Mouse (Mus musculus) kidney, embryonic 15.5 days (tissue): ENCODE results near the gene Evc2. TPM values are rescaled to one million over a fixed set of nuclear protein-coding genes. Genes with fewer than 3 reads are reported as not detected.

Experiments used
- ATAC-seq: fragments of 200-750 bp; cut with Nextera tagmentation; replicated peaks from 2 replicates; pipeline ENCODE4 v1.8.0; 2017; ENCODE audit warnings: moderate TSS enrichment; ENCODE audit not compliant: low FRiP score
- H3K27ac ChIP-seq: fragments of 300-500 bp; sonication (generic); 2 replicates; pipeline ENCODE4 v1.5.1; 2015; ENCODE audit warnings: mild to moderate bottlenecking, inconsistent platforms
- H3K27me3 ChIP-seq: fragments of 300-500 bp; sonication (generic); 2 replicates; pipeline ENCODE4 v1.6.1; 2015; ENCODE audit warnings: inconsistent platforms
- H3K36me3 ChIP-seq: fragments of 300-500 bp; sonication (generic); 2 replicates; pipeline ENCODE4 v1.6.1; 2015; ENCODE audit warnings: inconsistent platforms
- H3K4me1 ChIP-seq: fragments of 300-500 bp; sonication (generic); 2 replicates; pipeline ENCODE4 v1.6.1; 2015; ENCODE audit warnings: inconsistent platforms
- H3K4me2 ChIP-seq: fragments of 300-500 bp; sonication (generic); 2 replicates; pipeline ENCODE4 v1.6.1; 2015; ENCODE audit warnings: moderate library complexity, mild to moderate bottlenecking, inconsistent platforms
- H3K4me3 ChIP-seq: fragments of 300-500 bp; sonication (generic); replicated peaks from 2 replicates; pipeline ENCODE4 v1.5.1; 2015; ENCODE audit warnings: mild to moderate bottlenecking, inconsistent platforms
- H3K9ac ChIP-seq: fragments of 300-500 bp; sonication (generic); 2 replicates; pipeline ENCODE4 v1.6.1; 2015; ENCODE audit warnings: mild to moderate bottlenecking, inconsistent platforms
- H3K9me3 ChIP-seq: fragments of 300-500 bp; sonication (generic); replicated peaks from 2 replicates; pipeline ENCODE4 v1.6.1; 2016; ENCODE audit warnings: inconsistent platforms
- WGBS: fragments of 180-500 bp; shearing (Covaris S2); methylation state at CpG from one replicate; pipeline ENCODE4 v1.1.7; 2015; ENCODE audit warnings: mixed read lengths; 5-methylcytosine and 5-hydroxymethylcytosine counted together
- polyA plus RNA-seq: library from polyadenylated mRNA; unstranded; fragments of >200 nt; fragmentation: Nextera tagmentation; extraction: Ambion mirVana; gene quantifications from 2 replicates; pipeline ENCODE4 v1.2.1, GENCODE M21; 2015

The Evc2 gene
- polyA plus RNA-seq, 1 experiment from 2014 or later, result 22.8 TPM

GRCm38 (mm10) chr5:37331133-37331505, 7.2 kb upstream of the Evc2 start:
- peak; percentile 91 for ATAC-seq

GRCm38 (mm10) chr5:37332066-37332465, 6.2 kb upstream of the Evc2 start:
- Histone ChIP-seq H3K27me3 (no peaks in the 10 kb centered on the region), H3K4me3 (no peak overlapping the region), H3K9ac (no peak overlapping the region), H3K4me2 (no peak overlapping the region), H3K27ac (peak overlapping the region; percentile 70), H3K4me1 (peaks cover 25% of the 10 kb centered on the region), H3K36me3 (peaks cover 35% of the 10 kb centered on the region), H3K9me3 (no peaks in the 10 kb centered on the region)
- WGBS, result 78% methylated on average over 4 of the region's 4 CpGs
- ATAC-seq, result no peak

More at GRCm38 (mm10) chr5:37331133-37331505, 7.2 kb upstream of the Evc2 start:
- Histone ChIP-seq H3K27ac (peak overlapping the region; percentile 73), H3K27me3 (no peaks in the 10 kb centered on the region), H3K4me2 (no peak overlapping the region), H3K9ac (no peak overlapping the region), H3K4me1 (peaks cover 18% of the 10 kb centered on the region), H3K4me3 (no peak overlapping the region), H3K36me3 (peaks cover 44% of the 10 kb centered on the region), H3K9me3 (no peaks in the 10 kb centered on the region)
- 60% methylated on average over 2 of the region's 2 CpGs for WGBS

DNA sequence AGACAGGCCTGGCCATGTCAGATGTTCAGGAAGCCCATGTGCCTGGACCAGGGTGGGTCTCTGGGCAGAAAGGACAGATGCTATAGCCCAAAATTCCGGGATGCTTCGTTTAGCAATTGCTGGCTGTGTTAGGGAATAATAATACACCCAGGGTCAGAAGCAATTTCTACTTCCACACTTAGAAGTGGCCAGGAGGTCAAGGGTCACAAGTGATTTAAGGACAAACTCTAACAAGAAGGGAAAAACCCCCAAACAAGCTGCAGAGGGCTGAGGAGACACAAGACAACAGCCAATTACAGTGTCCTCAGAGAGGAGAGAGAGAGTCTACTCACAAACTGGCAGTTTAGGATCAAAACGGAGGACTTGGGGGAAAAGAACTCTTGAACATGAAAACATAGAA, 3.2 kb upstream of the Evc2 start:
- no peaks in the 10 kb centered on the region for H3K27me3 ChIP-seq
- peaks cover 17% of the 10 kb centered on the region; the same call in 1 of the 2 replicates for H3K36me3 ChIP-seq
- ATAC-seq, result no peak
- WGBS, result 58% methylated on average over 3 of the region's 3 CpGs
- H3K4me3 ChIP-seq, result no peak overlapping the region
- 0 out of 2 replicates have a peak overlapping the region, but pooled peaks have one; percentile 91 for H3K4me2 ChIP-seq
- peaks cover 50% of the 10 kb centered on the region for H3K4me1 ChIP-seq
- H3K9ac ChIP-seq, result no peak overlapping the region
- H3K9me3 ChIP-seq, result no peaks in the 10 kb centered on the region
- no peak overlapping the region for H3K27ac ChIP-seq

DNA sequence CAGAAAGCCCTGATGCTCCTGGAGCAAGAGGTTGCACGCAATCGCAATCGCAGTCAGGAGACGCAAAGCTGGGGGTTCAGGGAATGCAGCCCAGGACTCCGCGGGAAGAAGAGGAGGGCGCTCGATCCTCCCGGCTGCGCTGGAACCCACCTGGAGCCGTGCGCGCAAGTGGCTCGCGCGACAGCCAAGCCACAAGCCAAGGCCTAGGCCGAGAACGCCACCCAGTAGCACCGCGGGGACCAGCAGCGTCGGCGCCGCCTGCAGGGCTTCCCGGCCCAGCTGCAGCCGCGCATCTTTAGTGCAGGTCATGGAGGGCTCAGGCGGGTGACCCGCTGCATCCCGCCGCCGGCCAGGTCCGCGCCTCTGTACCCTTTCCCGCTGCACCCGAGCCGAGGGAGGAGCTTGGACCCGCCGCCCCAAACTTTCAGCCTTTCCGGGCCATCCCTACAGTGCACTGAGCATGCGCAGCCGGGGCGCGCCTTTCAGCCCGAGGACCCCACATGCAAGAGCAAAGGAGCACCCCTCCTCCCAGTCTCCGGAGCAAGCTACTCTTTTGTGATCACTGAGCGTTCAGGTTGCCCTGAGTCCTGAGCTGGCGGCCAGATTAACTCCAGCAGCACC, 1.7 kb upstream of the Evc2 start, which contains the start of gene Evc:
Evc (minus strand) TSS at position 410 of the 621 bp plus-strand sequence.
- no peaks in the 10 kb centered on the region for H3K27me3 ChIP-seq
- no peaks in the 10 kb centered on the region for H3K9me3 ChIP-seq
- under 1% methylated on average over 47 of the region's 48 CpGs for WGBS
- peaks cover 47% of the 10 kb centered on the region for H3K4me1 ChIP-seq
- peak within 1 kb of the TSS; percentile 78 for H3K27ac ChIP-seq
- H3K36me3 ChIP-seq, result peaks cover 22% of the 10 kb centered on the region; the same call in 1 of the 2 replicates
- ATAC-seq, result peak; percentile 49
- peak within 1 kb of the TSS; percentile 91 for H3K4me2 ChIP-seq
- H3K4me3 ChIP-seq, result peak within 1 kb of the TSS; percentile 64
- H3K9ac ChIP-seq, result peak within 1 kb of the TSS; percentile 75

DNA sequence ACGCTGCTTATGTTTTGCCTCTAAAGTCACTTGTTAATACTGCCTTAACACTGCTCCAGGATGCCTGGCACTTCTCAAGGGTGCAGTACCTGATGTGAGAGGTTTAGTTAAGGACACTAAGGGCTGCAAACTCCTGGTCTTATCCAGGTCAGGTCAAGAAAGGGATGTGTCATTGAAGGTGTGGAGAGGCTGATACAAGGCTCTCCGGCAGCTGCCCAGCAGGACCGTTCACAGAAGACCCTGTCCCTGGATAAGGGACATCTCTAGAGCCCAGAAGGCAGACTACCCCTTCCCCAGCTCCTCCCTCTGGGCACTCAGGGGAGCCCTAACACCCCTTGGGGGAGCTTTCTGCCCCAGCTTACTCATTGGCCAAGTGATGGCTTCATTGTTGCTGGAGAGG, 603 bp upstream of the Evc2 start:
- peak; percentile 1; the same call in 1 of the 2 replicates for ATAC-seq
- H3K9ac ChIP-seq, result peak overlapping the region; percentile 72
- H3K4me1 ChIP-seq, result peaks cover 44% of the 10 kb centered on the region
- H3K4me3 ChIP-seq, result peak overlapping the region; percentile 64
- 67% methylated on average over 3 of the region's 3 CpGs for WGBS
- H3K36me3 ChIP-seq, result peaks cover 25% of the 10 kb centered on the region
- H3K27me3 ChIP-seq, result no peaks in the 10 kb centered on the region
- H3K4me2 ChIP-seq, result peak overlapping the region; percentile 91
- H3K27ac ChIP-seq, result peak overlapping the region; percentile 78
- no peaks in the 10 kb centered on the region for H3K9me3 ChIP-seq

DNA sequence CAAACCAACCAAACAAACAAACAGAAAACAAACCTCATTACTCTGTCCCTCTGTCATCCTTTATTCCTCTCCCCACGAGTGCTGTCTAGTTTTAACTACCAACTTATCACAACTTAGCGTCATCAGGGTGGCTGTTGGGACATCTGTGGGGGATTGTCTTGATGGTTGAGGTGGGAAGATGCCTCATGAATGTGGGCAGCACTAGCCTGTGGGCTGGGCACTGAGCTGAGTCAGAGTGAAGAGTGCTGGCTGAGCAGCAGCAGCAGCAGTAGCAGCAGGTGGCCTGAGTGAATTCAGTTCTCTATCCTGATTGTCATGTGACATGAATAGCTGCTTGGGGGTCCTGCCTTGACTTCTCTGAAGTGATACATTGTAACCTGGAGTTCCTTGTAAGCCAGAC, 5.7 kb downstream of the Evc2 start:
- no peak overlapping the region for H3K4me2 ChIP-seq
- peaks cover 13% of the 10 kb centered on the region for H3K4me1 ChIP-seq
- no peaks in the 10 kb centered on the region for H3K9me3 ChIP-seq
- whole genome bisulfite sequencing, result 88% methylated on average over 2 of the region's 2 CpGs
- H3K27me3 ChIP-seq, result no peaks in the 10 kb centered on the region
- peaks cover 56% of the 10 kb centered on the region for H3K36me3 ChIP-seq
- H3K9ac ChIP-seq, result no peak overlapping the region
- no peak overlapping the region for H3K27ac ChIP-seq
- no peak overlapping the region for H3K4me3 ChIP-seq
- no peak for ATAC-seq

GRCm38 (mm10) chr5:37351791-37352190, 13.5 kb downstream of the Evc2 start:
- no peak overlapping the region for H3K4me3 ChIP-seq
- no peak overlapping the region for H3K4me2 ChIP-seq
- H3K9ac ChIP-seq, result no peak overlapping the region
- H3K27me3 ChIP-seq, result no peaks in the 10 kb centered on the region
- no peaks in the 10 kb centered on the region for H3K9me3 ChIP-seq
- H3K27ac ChIP-seq, result no peak overlapping the region
- WGBS, result 91% methylated on average over 2 of the region's 2 CpGs
- no peaks in the 10 kb centered on the region for H3K4me1 ChIP-seq
- peaks cover 58% of the 10 kb centered on the region for H3K36me3 ChIP-seq
- ATAC-seq, result no peak

DNA sequence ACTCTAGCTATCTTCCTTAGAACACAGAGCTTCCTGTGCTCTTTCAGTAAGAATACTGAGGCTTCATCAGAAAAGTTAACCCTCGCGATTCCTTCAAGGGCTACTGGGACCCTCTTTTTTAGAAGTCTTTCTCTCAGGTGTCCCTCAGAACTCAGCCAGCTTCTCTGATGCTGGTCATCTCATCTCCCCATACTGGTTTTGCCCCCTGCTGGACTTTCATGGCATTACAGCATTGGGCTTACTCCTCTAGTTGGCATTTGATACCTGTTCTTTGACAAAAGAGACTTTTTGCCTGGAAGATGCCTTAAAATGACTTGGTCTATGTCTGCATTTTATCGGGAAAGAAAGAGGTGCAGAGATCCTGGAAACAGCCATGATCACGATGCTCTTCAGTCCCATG, 16.1 kb downstream of the Evc2 start:
- Histone ChIP-seq H3K9me3 (no peaks in the 10 kb centered on the region), H3K27me3 (no peaks in the 10 kb centered on the region), H3K36me3 (peaks cover 50% of the 10 kb centered on the region), H3K4me2 (no peak overlapping the region), H3K4me1 (no peaks in the 10 kb centered on the region), H3K27ac (no peak overlapping the region), H3K4me3 (no peak overlapping the region), H3K9ac (no peak overlapping the region)
- 86% methylated on average over 4 of the region's 4 CpGs for WGBS
- ATAC-seq, result no peak

DNA sequence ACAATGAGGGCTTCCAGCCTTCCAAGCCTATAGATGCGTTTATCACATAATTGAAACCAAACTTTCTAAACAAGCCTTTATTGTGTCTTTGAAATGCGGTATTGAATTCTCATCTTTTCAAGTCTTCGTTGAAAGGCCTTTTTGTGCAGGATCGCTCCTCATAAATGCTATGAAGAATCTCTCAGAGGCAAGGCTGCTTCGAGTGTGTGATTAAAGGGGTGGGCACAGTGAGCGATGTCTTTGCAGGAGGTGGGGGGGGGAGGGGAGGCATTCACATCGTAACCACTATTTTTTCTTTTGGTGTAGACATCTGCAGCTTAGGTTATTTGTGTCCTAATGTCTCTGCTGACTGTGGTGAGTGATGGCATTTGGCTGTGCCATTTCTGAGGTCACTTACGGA, 17.7 kb downstream of the Evc2 start:
- Histone ChIP-seq H3K4me3 (no peak overlapping the region), H3K4me2 (no peak overlapping the region), H3K36me3 (peaks cover 47% of the 10 kb centered on the region), H3K4me1 (no peaks in the 10 kb centered on the region), H3K27ac (no peak overlapping the region), H3K9ac (no peak overlapping the region), H3K27me3 (no peaks in the 10 kb centered on the region), H3K9me3 (no peaks in the 10 kb centered on the region)
- ATAC-seq, result no peak
- WGBS, result 83% methylated on average over 8 of the region's 8 CpGs

GRCm38 (mm10) chr5:37362618-37363017, 24.3 kb downstream of the Evc2 start:
- H3K27ac ChIP-seq, result no peak overlapping the region
- H3K4me2 ChIP-seq, result no peak overlapping the region
- 36% methylated on average over 5 of the region's 5 CpGs for WGBS
- no peak for ATAC-seq
- no peaks in the 10 kb centered on the region for H3K27me3 ChIP-seq
- H3K9me3 ChIP-seq, result no peaks in the 10 kb centered on the region
- H3K4me1 ChIP-seq, result 0 out of 2 replicates have a peak, but pooled peaks cover 2% of the 10 kb centered on the region
- no peak overlapping the region for H3K4me3 ChIP-seq
- H3K9ac ChIP-seq, result no peak overlapping the region
- peaks cover 56% of the 10 kb centered on the region for H3K36me3 ChIP-seq

DNA sequence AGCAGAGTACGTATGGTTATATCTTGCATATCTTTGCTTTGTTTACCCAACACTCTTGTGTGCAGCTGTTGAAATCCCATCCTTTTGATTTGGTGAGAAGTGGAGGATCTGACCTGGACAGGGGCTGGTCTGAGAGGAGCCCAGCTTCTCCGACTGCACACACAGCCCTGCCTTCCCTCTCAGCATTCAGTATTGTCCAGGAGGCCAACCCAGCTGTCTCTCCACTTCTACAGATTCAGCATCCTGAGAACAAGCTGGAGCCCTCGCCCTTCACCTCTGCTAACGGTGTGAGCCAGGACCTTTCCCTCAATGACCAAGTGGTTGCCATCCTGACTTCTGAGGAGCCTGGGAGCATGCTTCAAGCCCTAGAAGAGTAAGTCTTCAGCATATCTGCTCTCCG, 25.0 kb downstream of the Evc2 start:
- H3K36me3 ChIP-seq, result peaks cover 56% of the 10 kb centered on the region
- WGBS, result 83% methylated on average over 5 of the region's 5 CpGs
- H3K9ac ChIP-seq, result no peak overlapping the region
- H3K4me3 ChIP-seq, result no peak overlapping the region
- no peak overlapping the region for H3K27ac ChIP-seq
- ATAC-seq, result no peak
- H3K4me1 ChIP-seq, result 0 out of 2 replicates have a peak, but pooled peaks cover 2% of the 10 kb centered on the region
- no peaks in the 10 kb centered on the region for H3K27me3 ChIP-seq
- H3K9me3 ChIP-seq, result no peaks in the 10 kb centered on the region
- no peak overlapping the region for H3K4me2 ChIP-seq

- H3K27ac ChIP-seq, result peak overlapping the region; percentile 62; the same call in 1 of the 2 replicates
- ATAC-seq, result no peak
Measured at GRCm38 (mm10) chr5:37365751-37366150, 27.5 kb downstream of the Evc2 start.

DNA sequence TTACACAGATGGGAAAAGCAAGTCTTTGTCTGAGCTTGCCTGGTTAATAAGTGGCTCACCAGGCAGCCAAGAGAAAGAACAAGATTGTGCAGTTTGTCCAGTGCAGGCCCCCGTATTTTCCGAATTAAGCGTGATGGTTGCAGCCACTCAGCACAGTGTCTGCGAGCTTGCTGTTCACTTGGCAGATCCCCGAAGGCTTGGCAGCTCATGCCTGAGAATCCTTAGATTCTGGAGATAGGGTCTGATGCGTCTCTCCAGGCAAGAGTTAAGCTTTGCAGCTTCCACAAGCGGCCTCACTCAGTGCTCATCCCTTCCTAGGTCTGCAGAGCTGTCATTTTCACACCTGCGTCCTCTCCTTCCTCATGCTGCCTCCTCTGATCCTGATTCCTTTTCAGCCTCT, 30.5 kb downstream of the Evc2 start:
- H3K27ac ChIP-seq, result no peak overlapping the region
- H3K4me3 ChIP-seq, result no peak overlapping the region
- no peaks in the 10 kb centered on the region for H3K27me3 ChIP-seq
- 0 out of 2 replicates have a peak, but pooled peaks cover 2% of the 10 kb centered on the region for H3K4me1 ChIP-seq
- H3K9ac ChIP-seq, result no peak overlapping the region
- no peak for ATAC-seq
- no peak overlapping the region for H3K4me2 ChIP-seq
- peaks cover 68% of the 10 kb centered on the region for H3K36me3 ChIP-seq
- WGBS, result 87% methylated on average over 8 of the region's 8 CpGs
- H3K9me3 ChIP-seq, result no peaks in the 10 kb centered on the region

More at GRCm38 (mm10) chr5:37365751-37366150, 27.5 kb downstream of the Evc2 start:
- Histone ChIP-seq H3K4me1 (0 out of 2 replicates have a peak, but pooled peaks cover 2% of the 10 kb centered on the region), H3K9me3 (no peaks in the 10 kb centered on the region), H3K9ac (no peak overlapping the region), H3K4me2 (no peak overlapping the region), H3K4me3 (no peak overlapping the region), H3K27me3 (no peaks in the 10 kb centered on the region), H3K36me3 (peaks cover 58% of the 10 kb centered on the region)
